Mouse (Mus musculus) thymus, adult 2 months (tissue): ENCODE measurements around the gene Gm20517. TPM values are rescaled to one million over a fixed set of nuclear protein-coding genes. Genes with fewer than 3 reads are reported as not detected.
"Not testable (repeated sequence)": the region's sequence is repeated elsewhere in the genome, so short reads cannot be mapped to it uniquely, and the experiment has no call there.

Experiments
- DNase-seq: peaks from one replicate; pipeline ENCODE4 v3.0.0; 2021
- H3K27ac ChIP-seq: fragments of 200-500 bp; 2 replicates; pipeline ENCODE4 v1.5.1; 2012; ENCODE audit warnings: low read length, control low read depth; ENCODE audit not compliant: control insufficient read depth, insufficient read depth
- H3K27me3 ChIP-seq: fragments of 200-500 bp; 2 replicates; pipeline ENCODE4 v1.6.1; 2012; ENCODE audit warnings: mild to moderate bottlenecking, low read length, moderate library complexity, mixed read lengths; ENCODE audit not compliant: control insufficient read depth, insufficient read depth
- H3K36me3 ChIP-seq: fragments of 200-500 bp; 2 replicates; pipeline ENCODE4 v1.6.1; 2012; ENCODE audit warnings: mild to moderate bottlenecking, low read length, moderate library complexity; ENCODE audit not compliant: control insufficient read depth, insufficient read depth
- H3K4me1 ChIP-seq: fragments of 200-500 bp; replicated peaks from 2 replicates; pipeline ENCODE4 v1.6.1; 2012; ENCODE audit warnings: low read length; ENCODE audit not compliant: control insufficient read depth, insufficient read depth
- H3K4me3 ChIP-seq: fragments of 200-500 bp; 2 replicates; pipeline ENCODE4 v1.5.1; 2012; ENCODE audit warnings: mild to moderate bottlenecking, low read length, control low read depth, moderate library complexity; ENCODE audit not compliant: control insufficient read depth, insufficient read depth
- CTCF ChIP-seq: fragments of 200-500 bp; IDR thresholded peaks from 2 replicates; pipeline ENCODE4 v1.5.1; 2012; ENCODE audit warnings: mild to moderate bottlenecking, control low read depth, low read length, moderate library complexity, borderline replicate concordance; ENCODE audit not compliant: control insufficient read depth, poor library complexity, insufficient read depth; ENCODE audit errors: extremely low read depth
- POLR2A ChIP-seq: fragments of 200-500 bp; IDR thresholded peaks from 2 replicates; pipeline ENCODE4 v1.6.1; 2012; ENCODE audit warnings: mild to moderate bottlenecking, low read length, control low read depth, moderate library complexity; ENCODE audit not compliant: control insufficient read depth, poor library complexity, insufficient read depth; ENCODE audit errors: extremely low read depth
- WGBS: fragments of 180-500 bp; shearing (Covaris S2); methylation state at CpG from one replicate; pipeline ENCODE4 v1.1.7; 2018; 5-methylcytosine and 5-hydroxymethylcytosine counted together
- polyA plus RNA-seq: library from polyadenylated mRNA; depleted of rRNA; stranded (reverse); fragments of >200 nt; gene quantifications from 2 replicates; pipeline ENCODE4 v1.2.3, GENCODE M21; 2012

Gene Gm20517
- polyA plus RNA-seq, 1 experiment: 2.8 TPM

DNA sequence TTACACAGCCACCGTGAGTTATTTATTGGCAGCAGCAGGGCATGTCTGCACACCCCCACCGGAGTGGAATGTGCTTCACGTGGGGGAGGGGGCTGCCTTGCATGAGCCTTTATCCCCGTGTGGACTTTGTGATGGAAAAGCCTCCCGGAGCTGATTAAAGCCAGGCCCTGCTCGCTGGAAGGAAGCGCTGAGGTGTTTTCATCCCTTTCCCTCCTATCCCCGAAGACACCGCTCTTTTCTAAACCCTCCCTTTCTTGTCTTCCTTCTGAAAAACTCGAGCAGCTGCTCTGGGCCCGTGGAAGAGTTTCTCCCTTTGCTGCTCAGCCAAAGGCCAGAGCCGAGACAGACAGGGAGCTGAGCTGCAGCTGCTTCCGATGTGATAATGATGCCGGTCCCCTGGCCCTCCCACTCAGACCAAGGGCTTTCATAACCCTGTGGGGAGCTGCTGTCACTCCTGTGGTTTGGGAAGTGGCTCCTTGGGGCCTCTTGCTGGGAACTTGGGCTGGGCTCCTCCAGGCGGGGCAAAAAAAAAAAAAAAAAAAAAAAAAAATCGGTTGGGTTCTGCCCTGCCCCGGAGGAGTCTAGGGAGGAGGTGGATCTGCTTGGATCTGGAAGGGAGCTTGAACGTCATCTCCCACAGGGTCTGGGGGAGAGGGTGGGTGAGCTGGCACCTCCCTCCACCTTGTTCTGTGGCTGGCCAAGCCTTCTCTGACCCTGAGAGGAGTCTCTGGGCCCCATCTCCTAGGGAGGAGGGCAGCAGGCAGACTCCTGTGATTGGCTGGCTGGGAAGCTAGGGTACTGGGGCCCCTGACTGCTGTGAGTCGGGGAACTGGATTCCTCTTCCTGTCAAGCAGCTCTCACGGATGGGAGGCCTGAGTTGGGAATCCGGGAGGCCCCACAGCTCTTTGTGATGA lies 15.9 kb upstream of the Gm20517 start:
- H3K27ac ChIP-seq: peak overlapping the region; percentile 94
- TF ChIP-seq CTCF (no peak), POLR2A (peak; percentile 64)
- DNase-seq: peak; percentile 73
- peaks cover 61% of the 10 kb centered on the region for H3K4me1 ChIP-seq
- peaks cover 51% of the 10 kb centered on the region for H3K36me3 ChIP-seq
- H3K4me3 ChIP-seq: peak overlapping the region; percentile 92
- WGBS: 3% methylated on average over 21 of the region's 21 CpGs
- H3K27me3 ChIP-seq: no peaks in the 10 kb centered on the region

DNA sequence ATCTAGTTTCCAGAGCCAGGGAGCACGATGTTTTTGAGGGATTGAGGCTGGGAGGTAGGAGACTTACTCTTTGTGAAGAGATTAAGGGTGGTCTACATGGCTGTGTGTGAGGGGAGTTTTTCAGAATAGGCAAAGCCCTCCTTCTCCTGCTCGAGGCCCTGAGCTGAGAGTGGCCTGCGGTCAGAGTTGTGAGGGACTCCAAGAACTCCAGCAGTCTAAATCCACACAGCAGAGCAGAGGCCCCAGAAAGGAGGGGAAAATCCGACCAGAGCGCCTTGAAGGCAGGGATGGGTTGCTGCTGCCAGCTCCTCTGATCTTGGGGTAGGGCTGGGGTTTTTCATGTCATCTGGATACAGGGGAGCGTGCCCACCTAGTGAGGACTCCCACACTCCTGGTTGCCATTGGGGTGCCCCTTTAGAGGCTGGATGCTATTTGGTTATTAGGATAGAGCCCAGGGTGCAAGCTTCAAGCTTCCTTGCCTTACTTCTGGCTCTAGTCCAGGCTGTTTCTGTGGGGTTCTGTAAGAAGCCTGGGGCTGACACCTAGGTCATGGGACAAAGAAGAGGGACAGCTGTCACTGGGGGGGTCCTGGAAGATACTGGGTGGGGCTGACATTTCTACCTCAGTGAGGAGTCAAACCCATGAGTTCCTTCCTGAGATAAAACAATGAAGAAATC lies 15.1 kb upstream of the Gm20517 start:
- WGBS: 63% methylated on average over 6 of the region's 6 CpGs
- TF ChIP-seq CTCF (no peak), POLR2A (no peak)
- Histone ChIP-seq H3K4me3 (peak overlapping the region; percentile 92), H3K27ac (peak overlapping the region; percentile 94), H3K27me3 (no peaks in the 10 kb centered on the region), H3K4me1 (peaks cover 69% of the 10 kb centered on the region), H3K36me3 (peaks cover 53% of the 10 kb centered on the region)
- no peak for DNase-seq

DNA sequence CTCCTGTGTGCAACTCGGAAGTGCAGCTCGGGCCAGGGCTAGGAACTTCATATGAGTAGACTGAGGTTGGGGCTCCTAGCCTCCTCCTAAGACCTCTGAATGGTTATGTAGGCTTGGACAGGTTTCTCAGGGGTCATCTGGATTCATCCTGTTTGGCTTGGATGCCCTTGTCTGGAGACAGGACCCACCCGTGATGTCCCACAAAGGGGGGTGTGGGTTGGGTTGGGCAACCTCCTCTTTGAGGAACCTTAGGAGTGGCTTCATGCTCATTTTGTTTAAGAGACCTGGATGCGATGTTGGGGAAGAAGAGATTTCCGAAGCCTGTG lies 14.6 kb upstream of the Gm20517 start:
- Histone ChIP-seq H3K27me3 (no peaks in the 10 kb centered on the region), H3K4me1 (peaks cover 74% of the 10 kb centered on the region), H3K36me3 (peaks cover 58% of the 10 kb centered on the region), H3K27ac (peak overlapping the region; percentile 94), H3K4me3 (peak overlapping the region; percentile 92)
- no peak for DNase-seq
- TF ChIP-seq POLR2A: no peak
- TF ChIP-seq CTCF: no peak
- WGBS: 72% methylated on average over 5 of the region's 5 CpGs

DNA sequence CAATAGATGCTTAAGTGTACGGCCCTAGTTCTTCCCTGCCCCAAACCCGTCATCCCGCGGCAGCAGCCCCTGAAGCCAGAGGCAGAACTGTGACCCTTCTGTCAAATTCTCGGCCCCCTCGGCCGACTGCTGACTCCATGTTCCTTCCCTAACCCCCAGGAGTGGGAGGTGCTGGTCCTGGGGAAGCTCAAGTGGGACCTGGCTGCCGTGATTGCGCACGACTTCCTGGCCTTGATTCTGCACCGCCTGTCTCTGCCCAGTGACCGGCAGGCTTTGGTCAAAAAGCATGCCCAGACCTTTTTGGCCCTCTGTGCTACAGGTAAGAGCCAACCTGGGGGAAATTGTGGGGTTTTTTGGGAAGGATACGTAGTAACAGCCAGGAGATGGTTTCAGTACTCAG lies 14.1 kb upstream of the Gm20517 start:
- peaks cover 74% of the 10 kb centered on the region for H3K4me1 ChIP-seq
- no peaks in the 10 kb centered on the region for H3K27me3 ChIP-seq
- TF ChIP-seq CTCF (no peak), POLR2A (no peak)
- H3K4me3 ChIP-seq: peak overlapping the region; percentile 92
- DNase-seq: peak; percentile 35
- 88% methylated on average over 13 of the region's 13 CpGs for WGBS
- H3K27ac ChIP-seq: peak overlapping the region; percentile 94
- peaks cover 62% of the 10 kb centered on the region for H3K36me3 ChIP-seq

DNA sequence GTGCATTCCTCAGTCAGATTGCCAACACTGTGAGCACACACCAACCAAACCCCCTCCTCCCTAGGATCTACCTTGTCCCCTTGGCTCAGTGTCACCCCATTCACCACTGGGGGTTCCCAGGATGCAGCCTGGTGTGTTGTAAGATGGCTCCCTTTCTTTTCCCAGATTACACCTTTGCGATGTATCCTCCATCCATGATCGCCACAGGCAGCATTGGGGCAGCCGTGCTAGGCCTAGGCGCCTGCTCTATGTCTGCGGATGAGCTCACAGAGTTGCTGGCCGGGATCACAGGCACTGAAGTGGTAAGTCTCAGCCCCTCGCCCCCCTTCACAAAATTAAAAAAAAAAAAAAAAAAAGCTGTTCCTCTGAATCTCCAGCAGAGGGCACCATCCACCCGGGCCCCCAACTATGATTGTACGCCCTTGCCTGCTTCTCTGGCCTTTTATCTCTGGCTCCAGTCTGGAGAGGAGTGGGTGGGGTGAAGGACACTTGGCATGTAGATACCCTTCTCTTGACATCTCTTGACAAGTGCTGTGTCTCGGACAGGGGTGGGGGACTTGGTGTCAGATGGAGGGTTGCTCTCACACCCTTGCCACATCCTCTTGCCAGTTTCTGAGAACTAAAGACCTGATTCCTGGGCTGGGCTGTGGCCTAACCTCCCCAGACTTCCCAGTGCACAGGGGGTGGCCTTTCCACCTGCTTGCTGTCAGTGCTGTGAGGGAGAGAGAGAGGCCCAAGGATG lies 13.4 kb upstream of the Gm20517 start:
- H3K36me3 ChIP-seq: peaks cover 66% of the 10 kb centered on the region
- WGBS: 22% methylated on average over 10 of the region's 10 CpGs

DNA sequence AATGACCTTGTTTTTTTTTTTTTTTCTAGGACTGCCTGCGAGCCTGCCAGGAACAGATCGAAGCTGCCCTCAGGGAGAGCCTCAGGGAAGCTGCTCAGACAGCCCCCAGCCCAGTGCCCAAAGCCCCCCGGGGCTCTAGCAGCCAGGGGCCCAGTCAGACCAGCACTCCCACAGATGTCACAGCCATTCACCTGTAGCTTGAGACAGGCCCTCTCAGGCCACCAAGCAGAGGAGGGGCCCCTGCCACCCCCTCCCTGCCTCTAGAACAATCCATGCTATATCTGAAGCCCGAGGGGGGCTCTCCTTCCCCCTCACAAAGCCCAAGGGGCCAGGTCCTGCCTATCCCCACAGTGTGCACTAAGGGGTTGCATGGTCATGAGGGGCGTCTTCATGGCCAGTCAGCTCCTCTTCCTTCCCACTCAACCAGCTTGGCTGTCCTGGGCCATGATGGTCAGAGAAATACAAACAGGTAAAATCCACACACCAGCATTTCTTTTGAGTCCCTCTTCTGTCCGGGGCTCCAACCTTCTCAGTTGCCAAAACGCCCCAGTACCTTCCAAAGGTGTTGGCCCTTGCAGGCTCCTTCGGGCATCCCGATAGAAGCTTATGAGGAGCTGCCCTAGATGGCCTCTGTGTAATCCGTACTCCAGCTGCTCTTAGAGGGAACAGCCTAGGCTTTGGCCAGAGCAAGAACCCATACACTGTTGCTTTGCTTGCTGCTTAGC lies 12.6 kb upstream of the Gm20517 start:
- not testable (repeated sequence) for H3K27me3 ChIP-seq, DNase-seq
- Histone ChIP-seq H3K4me1 (peaks cover 67% of the 10 kb centered on the region), H3K36me3 (peaks cover 67% of the 10 kb centered on the region), H3K27ac (peak overlapping the region; percentile 94), H3K4me3 (peak overlapping the region; percentile 28)
- WGBS: 67% methylated on average over 10 of the region's 10 CpGs

More for the DNA sequence above, 13.4 kb upstream of the Gm20517 start:
- peak; percentile 58 for DNase-seq
- TF ChIP-seq CTCF: peak; percentile 75; the same call in 1 of the 2 replicates
- no peak for TF ChIP-seq POLR2A
- H3K4me3 ChIP-seq: peak overlapping the region; percentile 92
- peak overlapping the region; percentile 94 for H3K27ac ChIP-seq
- no peaks in the 10 kb centered on the region for H3K27me3 ChIP-seq
- peaks cover 68% of the 10 kb centered on the region for H3K4me1 ChIP-seq
